Mouse (Mus musculus): ENCODE results near the gene Satb2.

DNA sequence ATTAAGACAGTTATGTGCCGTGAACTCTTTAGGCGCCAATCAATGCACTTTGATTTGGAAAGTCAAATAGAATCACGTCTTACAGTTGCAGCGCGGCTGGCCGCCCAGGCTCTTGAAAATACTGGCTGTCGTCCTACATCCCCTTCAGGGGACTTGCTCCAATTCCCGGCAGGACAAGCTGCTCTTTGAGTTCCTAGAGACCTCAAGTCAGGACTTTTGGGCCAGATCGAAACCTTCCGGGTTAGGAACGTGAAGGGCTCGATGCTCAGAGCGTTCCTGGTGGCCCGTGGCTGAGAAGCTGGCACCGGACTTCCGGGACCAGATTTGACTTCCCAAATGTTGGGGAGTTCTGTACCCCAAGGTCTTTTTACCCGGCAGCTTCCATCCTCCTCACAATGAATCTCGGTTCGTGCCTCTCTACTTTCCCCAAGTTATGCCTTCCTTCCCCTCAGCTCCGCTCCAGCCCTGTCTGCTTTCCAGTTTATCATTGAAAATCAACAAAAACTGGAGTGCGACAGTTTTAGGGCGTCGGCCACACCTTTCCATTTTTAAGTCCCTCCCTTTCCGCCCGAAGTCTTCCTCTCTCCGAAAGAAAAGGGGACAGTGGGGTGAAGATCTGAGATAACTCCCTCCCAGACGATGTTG lies 2.3 kb upstream of the Satb2 start:
- TF ChIP-seq GATA1 (IDR thresholded peaks at IDR 0.05; ENCODE audit: low read length) (no peak), TAL1 (IDR thresholded peaks at IDR 0.05; ENCODE audit: low read length) (no peak)

All from erythroblast, embryonic 14.5 days (primary cell).